Mouse (Mus musculus) megakaryocyte, adult 5-6 weeks (primary cell): ENCODE data around the gene Ampd1. TPM values are rescaled to one million over a fixed set of nuclear protein-coding genes. Genes with fewer than 3 reads are reported as not detected.

Experiments used
- ATAC-seq: 2 replicates; pipeline ENCODE4 v1.8.0; 2016; ENCODE audit warnings: mild to moderate bottlenecking, inconsistent platforms; ENCODE audit not compliant: poor library complexity, severe bottlenecking
- total RNA-seq, 2 experiments: library from RNA; stranded (forward) in 1 of 2; stranded (reverse) in 1 of 2; fragments of 153-499, 151-499 nt in 1 of 2; fragments of 221-1000, 200-1000 nt in 1 of 2; gene quantifications; 2 replicates each; pipeline versions ENCODE4 v1.2.3 to v1.2.4; 2015 to 2017

Ampd1 gene
- total RNA-seq, 2 experiments from 2014 or later, result 0.44 TPM; not detected in 1

GRCm38 (mm10) chr3:103102454-103103390, 28.9 kb downstream of the Ampd1 start, which contains the start of gene Dennd2c:
Gene Dennd2c, plus strand, starts transcription at chr3:103102604.
- ATAC-seq, result peak; percentile 94

DNA sequence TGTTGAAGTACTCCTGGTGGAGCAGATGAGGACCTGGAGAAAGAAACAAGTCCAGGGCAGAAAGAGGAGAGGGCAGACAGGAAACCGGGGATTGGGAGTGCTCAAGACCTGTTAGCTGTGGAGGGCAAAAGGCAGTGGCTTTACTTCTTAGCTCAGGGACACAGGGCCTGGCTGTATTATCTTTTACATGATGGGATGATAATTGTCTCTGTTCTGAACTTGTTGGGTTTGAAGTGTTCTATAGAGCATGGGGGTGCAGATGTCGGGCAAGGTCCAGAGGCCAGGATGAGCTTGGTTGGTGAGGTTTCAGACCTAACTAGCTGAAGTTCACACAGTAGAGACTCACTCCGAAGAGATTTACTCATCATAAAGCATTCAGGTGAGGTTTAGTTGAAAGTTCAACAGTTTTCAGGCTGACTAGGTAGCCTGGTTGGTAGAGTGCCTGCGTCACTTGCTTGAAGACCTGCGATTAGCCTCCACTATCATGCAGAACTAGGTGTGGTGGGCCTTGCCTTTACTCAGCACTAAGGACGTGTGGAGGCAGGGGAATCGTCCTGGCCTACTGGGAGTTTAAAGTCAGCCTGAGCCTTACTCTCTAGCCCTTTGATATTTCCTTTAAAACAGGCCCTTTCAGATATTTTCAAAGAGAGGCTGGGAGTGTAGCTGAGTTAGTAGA, 33.9 kb downstream of the Ampd1 start:
- no peak for ATAC-seq

GRCm38 (mm10) chr3:103112216-103112615, 38.4 kb downstream of the Ampd1 start:
- peak; percentile 91 for ATAC-seq

DNA sequence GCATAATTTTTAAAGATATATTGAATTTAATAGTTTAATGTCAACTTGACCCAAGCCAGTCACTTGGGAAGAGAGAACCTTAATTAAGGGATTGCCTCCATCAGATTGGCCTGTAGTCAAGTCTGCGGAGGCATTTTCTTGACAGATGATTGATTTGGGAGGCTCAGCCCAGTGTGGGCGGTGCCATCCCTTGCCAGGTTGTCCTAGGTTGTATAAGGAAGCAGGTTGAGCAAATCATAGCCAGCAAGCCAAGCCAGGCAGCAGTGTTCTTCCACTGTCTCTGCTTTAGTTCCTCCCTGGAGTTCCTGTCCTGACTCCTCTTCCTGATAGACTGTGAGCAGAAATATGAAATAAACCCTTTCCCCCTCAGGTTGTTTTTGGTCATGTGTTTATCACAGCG, 49.8 kb downstream of the Ampd1 start:
- ATAC-seq, result no peak

DNA sequence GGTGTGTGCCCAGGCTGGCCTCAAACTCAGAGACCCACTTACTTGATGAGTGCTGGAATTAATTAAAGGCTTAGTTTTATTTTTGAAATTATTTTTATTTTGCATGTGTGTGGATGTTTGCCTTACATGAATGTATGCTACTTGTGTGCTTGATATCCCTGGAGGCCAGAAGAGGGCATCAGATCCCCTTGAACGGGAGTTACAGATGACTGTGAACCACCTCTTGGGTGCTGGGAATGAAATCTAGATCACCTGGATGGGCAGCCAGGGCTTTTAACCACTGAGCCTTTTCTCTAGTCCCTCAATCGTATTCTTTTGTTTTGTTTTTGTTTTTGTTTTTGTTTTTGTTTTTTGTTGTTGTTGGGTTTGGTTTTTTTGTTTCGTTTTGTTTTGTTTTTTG, 52.3 kb downstream of the Ampd1 start:
- ATAC-seq, result no peak

DNA sequence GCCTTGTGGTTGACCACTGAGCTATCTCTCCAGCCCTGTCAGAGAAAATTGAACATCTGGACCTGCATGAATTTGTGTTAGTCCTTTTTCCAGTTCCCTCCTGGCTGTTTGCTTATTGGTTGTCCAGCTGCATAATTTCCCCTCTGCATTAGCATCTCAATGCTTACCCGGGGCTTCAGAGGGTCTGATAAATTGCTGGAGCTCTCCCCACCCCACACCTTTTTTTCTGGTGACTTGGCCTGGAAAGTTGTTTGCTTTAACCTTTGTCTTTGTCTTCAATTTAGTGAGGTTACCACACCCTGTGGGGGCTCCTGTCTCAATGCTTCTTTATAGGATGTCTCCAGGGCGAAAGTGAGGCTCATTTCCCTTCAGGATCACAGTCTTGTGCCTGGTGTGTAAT, 53.4 kb downstream of the Ampd1 start:
- ATAC-seq, result no peak

DNA sequence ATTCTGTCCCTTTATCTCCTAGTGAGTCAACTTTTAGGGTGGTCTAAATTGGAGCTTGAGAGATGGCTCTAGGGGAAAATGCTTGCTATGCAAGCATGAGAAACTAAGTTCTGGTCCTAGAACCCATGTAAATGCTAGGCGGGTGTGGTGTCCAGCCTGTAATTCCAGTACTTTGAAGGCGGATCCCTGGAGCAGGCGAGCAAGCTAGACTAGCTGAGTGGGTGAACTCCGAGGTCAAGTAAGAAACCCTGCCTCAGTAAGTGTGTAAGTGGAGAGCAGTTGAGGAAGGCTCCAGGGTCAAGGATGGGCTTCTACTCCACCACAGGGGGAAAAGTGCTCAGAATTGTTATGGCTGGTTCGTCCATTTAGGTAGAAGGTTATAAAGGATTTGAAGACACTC, 53.9 kb downstream of the Ampd1 start:
- ATAC-seq, result no peak

- no peak for ATAC-seq
Measured at GRCm38 (mm10) chr3:103128251-103128650, 54.4 kb downstream of the Ampd1 start.

- peak; percentile 62 for ATAC-seq
Measured at GRCm38 (mm10) chr3:103129367-103130159, 55.7 kb downstream of the Ampd1 start.

- peak; percentile 94 for ATAC-seq
Measured at GRCm38 (mm10) chr3:103130236-103130751, 56.5 kb downstream of the Ampd1 start.

DNA sequence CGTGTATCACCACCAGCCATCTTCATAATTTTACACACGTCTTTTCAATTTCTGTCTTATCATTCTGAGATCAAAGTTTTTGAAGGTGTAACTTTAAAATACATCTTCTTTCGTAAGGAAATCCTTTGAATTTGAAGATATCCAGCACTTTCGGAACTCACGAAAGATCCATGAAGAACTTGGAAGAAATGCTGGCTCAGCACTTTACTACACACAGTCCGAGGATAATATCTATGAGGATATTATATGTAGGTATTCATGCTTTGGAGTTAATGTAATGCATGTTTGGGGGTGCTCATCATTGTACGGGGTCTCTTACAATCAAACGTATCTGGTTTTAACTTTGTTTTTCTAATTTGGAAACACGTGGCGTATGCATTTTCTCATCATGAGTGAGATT, 59.3 kb downstream of the Ampd1 start:
- ATAC-seq, result no peak

GRCm38 (mm10) chr3:103136414-103137077, 62.7 kb downstream of the Ampd1 start:
- no peak for ATAC-seq

GRCm38 (mm10) chr3:103139047-103139446, 65.2 kb downstream of the Ampd1 start:
- ATAC-seq, result no peak

DNA sequence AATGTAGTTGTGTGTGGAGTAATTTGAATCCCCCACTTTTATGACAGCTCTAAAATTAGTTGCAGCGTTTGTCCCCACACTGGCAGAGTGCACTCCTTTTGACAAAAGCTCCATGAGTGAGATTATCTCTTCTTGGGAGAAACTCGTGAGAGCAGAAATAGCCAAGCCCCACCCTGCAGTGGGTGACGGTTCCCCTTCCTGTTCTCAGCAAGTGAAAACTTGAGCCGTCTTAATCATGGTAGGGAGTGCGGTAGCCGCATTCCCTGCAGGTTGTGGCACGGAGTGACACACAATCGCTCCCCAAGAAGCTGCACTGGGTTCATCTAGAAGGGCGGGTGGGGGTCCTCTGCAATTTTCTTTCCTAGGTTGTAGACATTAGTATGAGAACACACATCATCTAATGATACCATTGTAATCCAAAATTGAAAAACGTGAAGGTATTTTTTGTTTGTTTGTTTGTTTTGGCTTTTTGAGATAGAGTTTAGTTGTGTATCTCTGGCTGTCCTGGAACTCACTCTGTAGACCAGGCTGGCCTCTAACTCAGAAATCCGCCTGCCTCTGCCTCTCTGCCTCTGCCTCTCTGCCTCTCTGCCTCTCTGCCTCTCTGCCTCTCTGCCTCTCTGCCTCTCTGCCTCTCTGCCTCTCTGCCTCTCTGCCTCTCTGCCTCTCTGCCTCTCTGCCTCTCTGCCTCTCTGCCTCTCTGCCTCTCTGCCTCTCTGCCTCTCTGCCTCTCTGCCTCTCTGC, 66.5 kb downstream of the Ampd1 start:
- ATAC-seq, result peak; percentile 89

DNA sequence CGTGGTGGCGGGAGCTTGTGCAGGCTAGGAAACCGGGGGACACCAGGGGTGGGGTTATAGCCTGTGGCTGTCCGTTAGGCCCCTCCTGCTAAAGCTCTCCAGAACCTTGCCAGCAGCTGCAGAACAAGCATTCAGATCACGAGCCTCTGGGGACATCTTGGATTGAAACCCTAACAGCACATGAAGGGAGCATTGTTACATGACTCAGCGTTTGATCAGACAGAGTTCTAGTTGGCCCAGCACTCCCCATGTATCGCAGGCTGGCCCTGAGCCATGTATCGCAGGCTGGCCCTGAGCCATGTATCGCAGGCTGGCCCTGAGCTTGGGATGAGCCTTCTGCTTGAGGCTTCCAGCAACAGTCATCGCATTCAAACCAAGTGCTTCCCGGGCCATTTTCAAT, 67.5 kb downstream of the Ampd1 start:
- no peak; the same call in 1 of the 2 replicates for ATAC-seq

- ATAC-seq, result peak; percentile 39
Measured at GRCm38 (mm10) chr3:103142366-103142765, 68.6 kb downstream of the Ampd1 start.

GRCm38 (mm10) chr3:103145336-103145735, 71.5 kb downstream of the Ampd1 start:
- no peak for ATAC-seq

DNA sequence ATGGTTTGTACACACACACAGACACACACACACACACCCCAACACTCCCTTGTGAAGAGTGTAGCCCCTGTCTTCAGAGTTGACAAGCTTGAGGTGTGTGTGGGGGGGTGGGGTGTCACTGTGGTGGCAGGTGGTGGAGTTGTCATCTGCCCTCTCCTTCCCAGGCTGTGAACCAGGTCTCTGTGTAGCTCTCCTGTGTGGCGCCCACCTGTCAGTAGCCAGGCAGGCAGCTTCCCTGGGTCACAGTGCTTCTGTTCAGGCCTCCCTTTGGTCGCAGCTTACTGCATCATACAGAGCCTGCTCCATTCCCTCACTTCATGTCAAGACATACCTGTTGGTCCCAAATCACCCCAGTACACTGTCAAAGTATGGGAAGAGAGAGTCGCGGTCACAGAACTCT, 72.0 kb downstream of the Ampd1 start:
- ATAC-seq, result no peak

- no peak for ATAC-seq
Measured at GRCm38 (mm10) chr3:103146330-103147166, 72.7 kb downstream of the Ampd1 start.
